ENCODE assay signal across 14 mouse cellular contexts in genomic region chr11:98326741-98327135, GRCm38 (mm10). TPM values are rescaled to one million over a fixed set of nuclear protein-coding genes. Genes with fewer than 3 reads are reported as not detected.
DNase-seq lines count a peak whose midpoint lies in the region; ATAC-seq and TF ChIP-seq lines count a peak whose summit lies in the region.
"Had no signal": no experiment of that assay in that cellular context is flagged by ENCODE, and none has a peak within 500 bp of the region (broad histone marks: within the 10 kb centered on the region; RNA-seq: fewer than 3 reads in every experiment).

No protein-coding gene starts in this region.

- no peak overlapping the region for H3K9ac ChIP-seq in liver, embryonic 15.5 days
- H3K9ac ChIP-seq in liver, embryonic 11.5 days (ENCODE audit: low read depth, low read length): no peak overlapping the region
- H3K9ac ChIP-seq in hindbrain, postnatal 0 days (replicated peaks; ENCODE audit: low read length): peak overlapping the region; percentile 73
- H3K9ac ChIP-seq in stomach, embryonic 15.5 days: no peak overlapping the region

- no peak for TF ChIP-seq CTCF in cerebellum, adult 2 months (IDR thresholded peaks at IDR 0.05; ENCODE audit: borderline replicate concordance, insufficient read depth, low read depth, low read length)
- TF ChIP-seq CTCF in hindbrain, postnatal 0 days (IDR thresholded peaks at IDR 0.05; ENCODE audit: low read depth): no peak

- no peak for ATAC-seq in liver, embryonic 15.5 days (ENCODE audit: insufficient read depth)
- ATAC-seq in liver, embryonic 11.5 days (replicated peaks; ENCODE audit: low FRiP score): no peak
- ATAC-seq in hindbrain, postnatal 0 days: no peak
- ATAC-seq in stomach, embryonic 15.5 days (ENCODE audit: insufficient read depth, low FRiP score, low read depth): no peak
- ATAC-seq: activated CD4-positive, CD25-positive, alpha-beta regulatory T cell, adult 4 months; inflammation-experienced regulatory T-cells, adult 6 months had no signal

- H3K9me3 ChIP-seq in liver, embryonic 15.5 days (replicated peaks): no peaks in the 10 kb centered on the region
- H3K9me3 ChIP-seq in liver, embryonic 11.5 days (ENCODE audit: control insufficient read depth, low read length): no peaks in the 10 kb centered on the region
- H3K9me3 ChIP-seq in hindbrain, postnatal 0 days (ENCODE audit: low read length): no peaks in the 10 kb centered on the region
- no peaks in the 10 kb centered on the region for H3K9me3 ChIP-seq in stomach, embryonic 15.5 days

- H3K27ac ChIP-seq in cerebellum, adult 2 months (ENCODE audit: insufficient read depth, low read length): peak overlapping the region; percentile 99
- H3K27ac ChIP-seq in liver, embryonic 15.5 days (replicated peaks): no peak overlapping the region
- H3K27ac ChIP-seq in liver, embryonic 11.5 days (ENCODE audit: low read depth, low read length): no peak overlapping the region
- peak overlapping the region; percentile 89; the same call in 1 of the 2 replicates for H3K27ac ChIP-seq in hindbrain, postnatal 0 days
- no peak overlapping the region for H3K27ac ChIP-seq in stomach, embryonic 15.5 days

- no peak for DNase-seq in cerebellum, adult 2 months
- DNase-seq in cerebellum, postnatal 4 days (ENCODE audit: low spot score in 2 of 2): no peak
- DNase-seq in liver, embryonic 11.5 days (ENCODE audit: low spot score): no peak
- DNase-seq in hindbrain, postnatal 0 days (ENCODE audit: low spot score): no peak
- DNase-seq in thymus, postnatal 0 days (ENCODE audit: low spot score): no peak
- no peak for DNase-seq in spleen, adult 18-20 months

- no peak for TF ChIP-seq POLR2A in cerebellum, adult 2 months (IDR thresholded peaks at IDR 0.05; ENCODE audit: borderline replicate concordance, insufficient read depth, low read length)

- H3K4me3 ChIP-seq in cerebellum, adult 2 months (replicated peaks; ENCODE audit: insufficient read depth, low read depth, low read length): peak overlapping the region; percentile 93
- H3K4me3 ChIP-seq in liver, embryonic 15.5 days (replicated peaks): no peak overlapping the region
- H3K4me3 ChIP-seq in liver, embryonic 11.5 days (ENCODE audit: low read depth, low read length): no peak overlapping the region
- H3K4me3 ChIP-seq in hindbrain, postnatal 0 days (ENCODE audit: low read length): peak overlapping the region; percentile 54
- peak overlapping the region; percentile 24; the same call in 1 of the 2 replicates for H3K4me3 ChIP-seq in stomach, embryonic 15.5 days (replicated peaks)

- H3K36me3 ChIP-seq in liver, embryonic 15.5 days (replicated peaks): no peaks in the 10 kb centered on the region
- H3K36me3 ChIP-seq in liver, embryonic 11.5 days (ENCODE audit: control insufficient read depth, insufficient read depth, low read length): no peaks in the 10 kb centered on the region
- H3K36me3 ChIP-seq in hindbrain, postnatal 0 days (ENCODE audit: insufficient read depth, low read length): no peaks in the 10 kb centered on the region
- no peaks in the 10 kb centered on the region for H3K36me3 ChIP-seq in stomach, embryonic 15.5 days

- H3K4me1 ChIP-seq in cerebellum, adult 2 months (ENCODE audit: control insufficient read depth, insufficient read depth, low read length): peaks cover 28% of the 10 kb centered on the region
- H3K4me1 ChIP-seq in liver, embryonic 15.5 days (replicated peaks): peaks cover 15% of the 10 kb centered on the region
- H3K4me1 ChIP-seq in liver, embryonic 11.5 days (replicated peaks; ENCODE audit: control insufficient read depth, insufficient read depth, low read length): peaks cover 4% of the 10 kb centered on the region; the same call in 1 of the 2 replicates
- H3K4me1 ChIP-seq in hindbrain, postnatal 0 days (ENCODE audit: insufficient read depth, low read length): no peaks in the 10 kb centered on the region
- H3K4me1 ChIP-seq in stomach, embryonic 15.5 days: peaks cover 20% of the 10 kb centered on the region

- peak overlapping the region; percentile 41; the same call in 1 of the 2 replicates for H3K4me2 ChIP-seq in liver, embryonic 15.5 days
- H3K4me2 ChIP-seq in liver, embryonic 11.5 days: no peak overlapping the region
- peak overlapping the region; percentile 58 for H3K4me2 ChIP-seq in hindbrain, postnatal 0 days (ENCODE audit: low read depth, low read length)
- H3K4me2 ChIP-seq in stomach, embryonic 15.5 days: no peak overlapping the region

- H3K27me3 ChIP-seq in cerebellum, adult 2 months (ENCODE audit: control insufficient read depth, insufficient read depth, low read length): no peaks in the 10 kb centered on the region
- H3K27me3 ChIP-seq in liver, embryonic 15.5 days: peaks cover 100% of the 10 kb centered on the region
- peaks cover 99% of the 10 kb centered on the region for H3K27me3 ChIP-seq in liver, embryonic 11.5 days (replicated peaks; ENCODE audit: control insufficient read depth, insufficient read depth, low read length)
- H3K27me3 ChIP-seq in hindbrain, postnatal 0 days (ENCODE audit: insufficient read depth, low read length): peaks cover 46% of the 10 kb centered on the region
- H3K27me3 ChIP-seq in stomach, embryonic 15.5 days (replicated peaks): peaks cover 97% of the 10 kb centered on the region

- WGBS in cerebellum, adult 2 months: 2% methylated on average over 19 of the region's 19 CpGs
- WGBS in liver, embryonic 15.5 days (ENCODE audit: insufficient replicate concordance): 1% methylated on average over 19 of the region's 19 CpGs
- WGBS in liver, embryonic 11.5 days: under 1% methylated on average over 19 of the region's 19 CpGs
- WGBS in hindbrain, postnatal 0 days: 1% methylated on average over 19 of the region's 19 CpGs
- under 1% methylated on average over 19 of the region's 19 CpGs for WGBS in stomach, embryonic 15.5 days

RNA-seq across cellular contexts. Expression of gene Neurod2, which starts 2.7 kb away (rescaled TPM):
- 57.4 and 68.4 TPM in 2 replicates for polyA plus RNA-seq in cerebellum, adult 2 months (2012; rRNA removed)
- polyA plus RNA-seq in liver, embryonic 15.5 days (2015; fragmentation: Nextera tagmentation; extraction: Ambion mirVana): not detected in 2 replicates
- polyA plus RNA-seq in liver, embryonic 11.5 days (2014; fragmentation: Nextera tagmentation; extraction: Ambion mirVana): 0.10 and 0.18 TPM in 2 replicates
- total RNA-seq in hindbrain, postnatal 0 days (2014; rRNA removed): 87.0 and 93.2 TPM in 2 replicates
- polyA plus RNA-seq in hindbrain, postnatal 0 days (2015; fragmentation: Nextera tagmentation; extraction: Ambion mirVana): 30.7 and 34.3 TPM in 2 replicates
- polyA plus RNA-seq in stomach, embryonic 15.5 days (2015; fragmentation: Nextera tagmentation; extraction: Ambion mirVana): 0.09 and 0.18 TPM in 2 replicates
- polyA plus RNA-seq in thymus, postnatal 0 days (2015; fragmentation: Nextera tagmentation; extraction: Ambion mirVana): not detected in 2 replicates
- total RNA-seq: common myeloid progenitor, adult 5-6 weeks; neutrophil, adult 5-6 weeks had no signal
- polyA plus RNA-seq: activated CD4-positive, CD25-positive, alpha-beta regulatory T cell, adult 4 months; inflammation-experienced regulatory T-cells, adult 6 months; liver, embryonic 16.5 days; stomach, embryonic 16.5 days had no signal

RNA-seq across cellular contexts. Expression of gene Ppp1r1b, which starts 21.5 kb away (rescaled TPM):
- 150 and 173 TPM in 2 replicates for polyA plus RNA-seq in cerebellum, adult 2 months (2012; rRNA removed)
- polyA plus RNA-seq in liver, embryonic 15.5 days (2015; fragmentation: Nextera tagmentation; extraction: Ambion mirVana): 0.59 and 0.93 TPM in 2 replicates
- 0.38 TPM in 1 of 2 replicates, not detected in the other for polyA plus RNA-seq in liver, embryonic 11.5 days (2014; fragmentation: Nextera tagmentation; extraction: Ambion mirVana)
- 1.3 and 3.5 TPM in 2 replicates for total RNA-seq in hindbrain, postnatal 0 days (2014; rRNA removed)
- polyA plus RNA-seq in hindbrain, postnatal 0 days (2015; fragmentation: Nextera tagmentation; extraction: Ambion mirVana): 18.0 and 19.1 TPM in 2 replicates
- 20.2 and 21.5 TPM in 2 replicates for polyA plus RNA-seq in stomach, embryonic 15.5 days (2015; fragmentation: Nextera tagmentation; extraction: Ambion mirVana)
- polyA plus RNA-seq in thymus, postnatal 0 days (2015; fragmentation: Nextera tagmentation; extraction: Ambion mirVana): 2.7 and 3.1 TPM in 2 replicates
- total RNA-seq: common myeloid progenitor, adult 5-6 weeks; neutrophil, adult 5-6 weeks had no signal
- polyA plus RNA-seq: activated CD4-positive, CD25-positive, alpha-beta regulatory T cell, adult 4 months; inflammation-experienced regulatory T-cells, adult 6 months had no signal

RNA-seq across cellular contexts. Expression of gene Stard3, which starts 31.4 kb away (rescaled TPM):
- polyA plus RNA-seq in cerebellum, adult 2 months (2012; rRNA removed): 53.5 and 56.1 TPM in 2 replicates
- 16.4 and 19.6 TPM in 2 replicates for polyA plus RNA-seq in liver, embryonic 15.5 days (2015; fragmentation: Nextera tagmentation; extraction: Ambion mirVana)
- 25.3 and 28.9 TPM in 2 replicates for polyA plus RNA-seq in liver, embryonic 11.5 days (2014; fragmentation: Nextera tagmentation; extraction: Ambion mirVana)
- total RNA-seq in hindbrain, postnatal 0 days (2014; rRNA removed): 44.0 and 52.4 TPM in 2 replicates
- polyA plus RNA-seq in hindbrain, postnatal 0 days (2015; fragmentation: Nextera tagmentation; extraction: Ambion mirVana): 28.4 and 31.9 TPM in 2 replicates
- polyA plus RNA-seq in stomach, embryonic 15.5 days (2015; fragmentation: Nextera tagmentation; extraction: Ambion mirVana): 41.1 and 46.4 TPM in 2 replicates
- 49.5 and 51.8 TPM in 2 replicates for polyA plus RNA-seq in thymus, postnatal 0 days (2015; fragmentation: Nextera tagmentation; extraction: Ambion mirVana)

RNA-seq across cellular contexts. Expression of gene Tcap, which starts 56.9 kb away (rescaled TPM):
- 0.95 and 1.3 TPM in 2 replicates for polyA plus RNA-seq in cerebellum, adult 2 months (2012; rRNA removed)
- 1.1 and 1.7 TPM in 2 replicates for polyA plus RNA-seq in liver, embryonic 15.5 days (2015; fragmentation: Nextera tagmentation; extraction: Ambion mirVana)
- polyA plus RNA-seq in liver, embryonic 11.5 days (2014; fragmentation: Nextera tagmentation; extraction: Ambion mirVana): 0.65 and 0.89 TPM in 2 replicates
- total RNA-seq in hindbrain, postnatal 0 days (2014; rRNA removed): 0.26 and 4.4 TPM in 2 replicates
- not detected in 2 replicates for polyA plus RNA-seq in hindbrain, postnatal 0 days (2015; fragmentation: Nextera tagmentation; extraction: Ambion mirVana)
- 0.23 and 0.43 TPM in 2 replicates for polyA plus RNA-seq in stomach, embryonic 15.5 days (2015; fragmentation: Nextera tagmentation; extraction: Ambion mirVana)
- polyA plus RNA-seq in thymus, postnatal 0 days (2015; fragmentation: Nextera tagmentation; extraction: Ambion mirVana): 0.22 TPM in 1 of 2 replicates, not detected in the other
- total RNA-seq: common myeloid progenitor, adult 5-6 weeks; neutrophil, adult 5-6 weeks had no signal
- polyA plus RNA-seq: activated CD4-positive, CD25-positive, alpha-beta regulatory T cell, adult 4 months; inflammation-experienced regulatory T-cells, adult 6 months had no signal

RNA-seq across cellular contexts. Expression of gene Pnmt, which starts 59.5 kb away (rescaled TPM):
- polyA plus RNA-seq in cerebellum, adult 2 months (2012; rRNA removed): 0.26 and 0.40 TPM in 2 replicates
- not detected in 2 replicates for polyA plus RNA-seq in liver, embryonic 15.5 days (2015; fragmentation: Nextera tagmentation; extraction: Ambion mirVana)
- polyA plus RNA-seq in liver, embryonic 11.5 days (2014; fragmentation: Nextera tagmentation; extraction: Ambion mirVana): 0.53 and 0.88 TPM in 2 replicates
- total RNA-seq in hindbrain, postnatal 0 days (2014; rRNA removed): 1.2 and 5.4 TPM in 2 replicates
- polyA plus RNA-seq in hindbrain, postnatal 0 days (2015; fragmentation: Nextera tagmentation; extraction: Ambion mirVana): 5.4 and 5.5 TPM in 2 replicates
- polyA plus RNA-seq in stomach, embryonic 15.5 days (2015; fragmentation: Nextera tagmentation; extraction: Ambion mirVana): 0.22 TPM in 1 of 2 replicates, not detected in the other
- polyA plus RNA-seq in thymus, postnatal 0 days (2015; fragmentation: Nextera tagmentation; extraction: Ambion mirVana): 0.94 and 1.0 TPM in 2 replicates
- total RNA-seq: common myeloid progenitor, adult 5-6 weeks; neutrophil, adult 5-6 weeks had no signal
- polyA plus RNA-seq: activated CD4-positive, CD25-positive, alpha-beta regulatory T cell, adult 4 months; inflammation-experienced regulatory T-cells, adult 6 months had no signal

Comparison
In these comparisons a context has a peak if more than half of its experiments do, and no peak if none do; other contexts are left out.
1. H3K4me2 ChIP-seq: peak in liver, embryonic 15.5 days (single experiment) and hindbrain, postnatal 0 days (single experiment); none in liver, embryonic 11.5 days (single experiment) and stomach, embryonic 15.5 days (single experiment).
2. H3K27ac ChIP-seq: peak in cerebellum, adult 2 months (single experiment) and hindbrain, postnatal 0 days (single experiment); none in liver, embryonic 15.5 days (single experiment), liver, embryonic 11.5 days (single experiment) and stomach, embryonic 15.5 days (single experiment).
3. H3K4me3 ChIP-seq: peak in cerebellum, adult 2 months (single experiment), hindbrain, postnatal 0 days (single experiment) and stomach, embryonic 15.5 days (single experiment); none in liver, embryonic 15.5 days (single experiment) and liver, embryonic 11.5 days (single experiment).
4. RNA of gene Neurod2, which starts 2.7 kb away (polyA plus RNA-seq): 57.4 to 68.4 TPM in cerebellum, adult 2 months and 30.7 to 34.3 TPM in hindbrain, postnatal 0 days; 0.10 to 0.18 TPM in liver, embryonic 11.5 days, 0.09 to 0.18 TPM in stomach, embryonic 15.5 days, not detected in thymus, postnatal 0 days and not detected in liver, embryonic 15.5 days; every median in the first group is over 10 times any median in the second.